ENCODE assay signal across 9 mouse cellular contexts in genomic region chr5:136281351-136281750, GRCm38 (mm10). TPM values are rescaled to one million over a fixed set of nuclear protein-coding genes. Genes with fewer than 3 reads are reported as not detected.
DNase-seq lines count a peak whose midpoint lies in the region; ATAC-seq and TF ChIP-seq lines count a peak whose summit lies in the region.
"Had no signal": no experiment of that assay in that cellular context is flagged by ENCODE, and none has a peak within 500 bp of the region (broad histone marks: within the 10 kb centered on the region; RNA-seq: fewer than 3 reads in every experiment).

No protein-coding gene starts in this region.

- intact Hi-C loops in heart, postnatal 25 days (cut with DNase I) = loop anchor here (2.0 to 5.0 kb wide), 3 partner anchors 286 to 383 kb away; partner anchors contain the start of gene Cux1

- no peaks in the 10 kb centered on the region for H3K9me3 ChIP-seq in heart, postnatal 0 days (replicated peaks; ENCODE audit: control insufficient read depth, low read length)
- H3K9me3 ChIP-seq: hindbrain, embryonic 15.5 days had no signal

- H3K4me1 ChIP-seq in heart, postnatal 0 days (ENCODE audit: control insufficient read depth, insufficient read depth) = no peaks in the 10 kb centered on the region
- H3K4me1 ChIP-seq in small intestine, adult 2 months (ENCODE audit: control insufficient read depth, insufficient read depth, insufficient read length, low read length) = no peaks in the 10 kb centered on the region
- H3K4me1 ChIP-seq: hindbrain, embryonic 15.5 days had no signal

- no peaks in the 10 kb centered on the region for H3K27me3 ChIP-seq in heart, postnatal 0 days (ENCODE audit: control insufficient read depth, insufficient read depth, low read length)
- H3K27me3 ChIP-seq in small intestine, adult 2 months (ENCODE audit: control insufficient read depth, insufficient read depth, low read length) = no peaks in the 10 kb centered on the region
- H3K27me3 ChIP-seq: hindbrain, embryonic 15.5 days had no signal

- no peak overlapping the region for H3K4me3 ChIP-seq in heart, postnatal 0 days (ENCODE audit: low read depth, low read length)
- no peak overlapping the region for H3K4me3 ChIP-seq in small intestine, adult 2 months (ENCODE audit: low read depth, low read length)
- H3K4me3 ChIP-seq: hindbrain, embryonic 15.5 days had no signal

- no peak overlapping the region for H3K4me2 ChIP-seq in heart, postnatal 0 days (ENCODE audit: low read depth, low read length)
- H3K4me2 ChIP-seq: hindbrain, embryonic 15.5 days had no signal

- H3K36me3 ChIP-seq in heart, postnatal 0 days (replicated peaks; ENCODE audit: control insufficient read depth, insufficient read depth, low read length) = peaks cover 64% of the 10 kb centered on the region
- H3K36me3 ChIP-seq in small intestine, adult 2 months (ENCODE audit: control insufficient read depth, insufficient read depth, low read length) = peaks cover 52% of the 10 kb centered on the region

- TF ChIP-seq EP300 in heart, postnatal 0 days (IDR thresholded peaks at IDR 0.05; ENCODE audit: low read depth) = no peak

- no peak for TF ChIP-seq POLR2A in small intestine, adult 2 months (IDR thresholded peaks at IDR 0.05; ENCODE audit: low read depth, low read length)

- H3K9ac ChIP-seq in heart, postnatal 0 days (replicated peaks; ENCODE audit: low read depth, low read length) = no peak overlapping the region
- H3K9ac ChIP-seq: hindbrain, embryonic 15.5 days had no signal

- no peak for DNase-seq in heart, postnatal 0 days (ENCODE audit: low spot score)
- DNase-seq in heart, postnatal 25 days (ENCODE audit: low spot score) = no peak
- peak; percentile 23 for DNase-seq in ovary, postnatal 14 days (ENCODE audit: low spot score)
- no peak for DNase-seq in ovary, adult 18-20 months (ENCODE audit: low spot score)
- DNase-seq in cerebellum, postnatal 14 days = peak; percentile 59 to 60
- no peak for DNase-seq in urinary bladder, postnatal 14 days (ENCODE audit: low spot score)

- H3K27ac ChIP-seq in heart, postnatal 0 days (ENCODE audit: low read depth) = no peak overlapping the region
- H3K27ac ChIP-seq in small intestine, adult 2 months (ENCODE audit: insufficient read depth, low read depth, low read length) = no peak overlapping the region
- H3K27ac ChIP-seq: hindbrain, embryonic 15.5 days had no signal

- peak; percentile 70 for TF ChIP-seq CTCF in heart, postnatal 0 days (IDR thresholded peaks at IDR 0.05; ENCODE audit: low read depth)
- TF ChIP-seq CTCF in small intestine, adult 2 months (IDR thresholded peaks at IDR 0.05; ENCODE audit: extremely low read depth, insufficient read length, insufficient replicate concordance, low read depth, low read length) = peak; percentile 62; the same call in 1 of the 2 replicates

- ATAC-seq in heart, postnatal 0 days (ENCODE audit: insufficient read depth, low read depth) = no peak; the same call in 1 of the 2 replicates
- no peak for ATAC-seq in erythroblast, adult 5-6 weeks (replicated peaks; ENCODE audit: low FRiP score, poor library complexity, severe bottlenecking)

- WGBS in heart, postnatal 0 days = 55% methylated on average over 6 of the region's 6 CpGs
- WGBS in small intestine, adult 2 months = 70% methylated on average over 6 of the region's 6 CpGs

RNA-seq across cellular contexts. Expression of gene Sh2b2, which starts 35.0 kb away (rescaled TPM):
- 0.97 and 2.0 TPM in 2 replicates for total RNA-seq in heart, postnatal 0 days (2014; rRNA removed; ENCODE audit: low replicate concordance)
- 0.41 and 0.63 TPM in 2 replicates for polyA plus RNA-seq in heart, postnatal 0 days (2015; fragmentation: Nextera tagmentation; extraction: Ambion mirVana)
- under 1 TPM; 0.62 to 0.75 TPM for total RNA-seq in heart, postnatal 25 days (2021)
- 3.2 and 7.3 TPM in 2 replicates for polyA plus RNA-seq in small intestine, adult 2 months (2012; rRNA removed)
- total RNA-seq in erythroblast, adult 5-6 weeks (2015; ENCODE audit: low replicate concordance) = 1.5 and 3.8 TPM in 2 replicates
- 1.8 and 5.0 TPM in 2 replicates for total RNA-seq in erythroblast, adult 5-6 weeks (2017; ENCODE audit: low replicate concordance)

Comparison
In these comparisons a context has a peak if more than half of its experiments do, and no peak if none do; other contexts are left out.
1. DNase-seq: peak in ovary, postnatal 14 days (single experiment) and cerebellum, postnatal 14 days (2 of 2); none in heart, postnatal 0 days (single experiment), heart, postnatal 25 days (single experiment), ovary, adult 18-20 months (single experiment) and urinary bladder, postnatal 14 days (single experiment).